Mouse (Mus musculus) MEL (cell line): ENCODE data around the gene Exoc6b. TPM values are rescaled to one million over a fixed set of nuclear protein-coding genes. Genes with fewer than 3 reads are reported as not detected.

ENCODE experiments used
- DNase-seq: peaks from one replicate; pipeline ENCODE4 v3.0.0; 2011; ENCODE audit warnings: low read depth, low spot score
- H3K27ac ChIP-seq: 2 replicates; pipeline ENCODE4 v1.5.1; 2012; ENCODE audit warnings: low read depth, mild to moderate bottlenecking, control low read depth, low read length, moderate library complexity; ENCODE audit not compliant: control insufficient read depth
- H3K27me3 ChIP-seq, 2 experiments: fragments of 150-350 bp in 1 of 2; sonication (generic) in 1 of 2; 2 replicates each; pipeline ENCODE4 v1.6.1; 2012; ENCODE audit warnings: low read length in 2 of 2, mild to moderate bottlenecking in 2 of 2, improper control_type of control experiment in 1 of 2, moderate library complexity in 1 of 2; ENCODE audit not compliant: insufficient read depth in 2 of 2, control insufficient read depth in 1 of 2
- H3K36me3 ChIP-seq, 2 experiments: 2 replicates each; pipeline ENCODE4 v1.6.1; 2012 to 2014; ENCODE audit warnings: low read length in 2 of 2, improper control_type of control experiment in 1 of 2, inconsistent platforms in 1 of 2, mild to moderate bottlenecking in 1 of 2; ENCODE audit not compliant: insufficient read depth in 2 of 2, control insufficient read depth in 1 of 2
- H3K4me1 ChIP-seq, 2 experiments: fragments of 150-350 bp in 1 of 2; sonication (generic) in 1 of 2; 2 replicates each; pipeline ENCODE4 v1.6.1; 2012; ENCODE audit warnings: low read length in 2 of 2, improper control_type of control experiment in 1 of 2, mild to moderate bottlenecking in 1 of 2; ENCODE audit not compliant: insufficient read depth in 2 of 2, control insufficient read depth in 1 of 2
- H3K4me3 ChIP-seq, 2 experiments: fragments of 150-350 bp in 1 of 2; sonication (generic) in 1 of 2; 2 replicates each; pipeline ENCODE4 v1.5.1; 2012; ENCODE audit warnings: low read depth in 2 of 2, low read length in 2 of 2, mild to moderate bottlenecking in 2 of 2, moderate library complexity in 2 of 2, control low read depth in 1 of 2, improper control_type of control experiment in 1 of 2; ENCODE audit not compliant: control insufficient read depth in 1 of 2, insufficient read depth in 1 of 2
- H3K79me2 ChIP-seq: 2 replicates; pipeline ENCODE4 v1.6.1; 2012; ENCODE audit warnings: mild to moderate bottlenecking, low read length, moderate library complexity; ENCODE audit not compliant: control insufficient read depth, poor library complexity, insufficient read depth
- H3K9ac ChIP-seq: 2 replicates; pipeline ENCODE4 v1.6.1; 2012; ENCODE audit warnings: low read depth, mild to moderate bottlenecking, control low read depth, low read length, moderate library complexity; ENCODE audit not compliant: control insufficient read depth, poor library complexity, severe bottlenecking
- H3K9me3 ChIP-seq: fragments of 150-350 bp; sonication (generic); replicated peaks from 2 replicates; pipeline ENCODE4 v1.6.1; 2012; ENCODE audit warnings: mild to moderate bottlenecking, low read length, improper control_type of control experiment, moderate library complexity; ENCODE audit not compliant: insufficient read depth
- E2F4 ChIP-seq: IDR thresholded peaks from 2 replicates; pipeline ENCODE4 v1.6.1; 2011; ENCODE audit warnings: low read depth, low read length, improper control_type of control experiment, borderline replicate concordance
- EP300 ChIP-seq, 2 experiments: IDR thresholded peaks; 2 replicates each; pipeline ENCODE4 v1.6.1; 2011; ENCODE audit warnings: improper control_type of control experiment in 2 of 2, low read length in 2 of 2, low read depth in 1 of 2, mild to moderate bottlenecking in 1 of 2
- HCFC1 ChIP-seq: IDR thresholded peaks from 2 replicates; pipeline ENCODE4 v1.6.1; 2012; ENCODE audit warnings: low read depth, mild to moderate bottlenecking, inconsistent platforms, low read length, improper control_type of control experiment, moderate library complexity
- JUND ChIP-seq: IDR thresholded peaks from 2 replicates; pipeline ENCODE4 v1.6.1; 2011; ENCODE audit warnings: low read depth, mild to moderate bottlenecking, improper control_type of control experiment, low read length
- MYC ChIP-seq: IDR thresholded peaks from 2 replicates; pipeline ENCODE4 v1.6.1; 2011; ENCODE audit warnings: low read depth, mild to moderate bottlenecking, low read length, improper control_type of control experiment, moderate library complexity
- POLR2A ChIP-seq, 2 experiments: IDR thresholded peaks; 2 replicates each; pipeline ENCODE4 v1.6.1; 2011 to 2012; ENCODE audit warnings: low read length in 2 of 2, mild to moderate bottlenecking in 2 of 2, control low read depth in 1 of 2, improper control_type of control experiment in 1 of 2, low read depth in 1 of 2, moderate library complexity in 1 of 2; ENCODE audit not compliant: control insufficient read depth in 1 of 2, insufficient read depth in 1 of 2, poor library complexity in 1 of 2
- POLR2AphosphoS2 ChIP-seq: IDR thresholded peaks from 2 replicates; pipeline ENCODE4 v1.6.1; 2011; ENCODE audit warnings: low read length, improper control_type of control experiment
- SIN3A ChIP-seq: IDR thresholded peaks from 2 replicates; pipeline ENCODE4 v1.6.1; 2012; ENCODE audit warnings: low read length, improper control_type of control experiment, inconsistent platforms
- SMC3 ChIP-seq: IDR thresholded peaks from 2 replicates; pipeline ENCODE4 v1.6.1; 2011; ENCODE audit warnings: low read depth, low read length, improper control_type of control experiment
- TAL1 ChIP-seq: IDR thresholded peaks from 2 replicates; pipeline ENCODE4 v1.6.1; 2012; ENCODE audit warnings: mild to moderate bottlenecking, inconsistent platforms, low read length, moderate library complexity, mixed read lengths
- TBP ChIP-seq: IDR thresholded peaks from 2 replicates; pipeline ENCODE4 v1.8.0; 2011; ENCODE audit warnings: low read depth, low read length, improper control_type of control experiment
- ZC3H11A ChIP-seq: IDR thresholded peaks from 2 replicates; pipeline ENCODE4 v1.6.1; 2012; ENCODE audit warnings: low read depth, mild to moderate bottlenecking, inconsistent platforms, low read length, improper control_type of control experiment
- ZKSCAN1 ChIP-seq: IDR thresholded peaks from 2 replicates; pipeline ENCODE4 v1.6.1; 2012; ENCODE audit warnings: low read depth, mild to moderate bottlenecking, inconsistent platforms, low read length, improper control_type of control experiment, moderate library complexity
- polyA plus RNA-seq, 2 experiments: library from polyadenylated mRNA; stranded (reverse) in 1 of 2; unstranded in 1 of 2; fragments of >175 nt in 1 of 2; fragments of >200 nt in 1 of 2; gene quantifications; 2 replicates each; pipeline versions ENCODE4 v1.2.1 to v1.2.4; 2012; ENCODE audit warnings: low replicate concordance in 2 of 2, low read depth in 1 of 2; ENCODE audit not compliant: insufficient read length in 2 of 2, insufficient read depth in 1 of 2, missing spikeins in 1 of 2
- total RNA-seq: library from RNA; depleted of rRNA; stranded (reverse); fragments of 300-350 nt; gene quantifications from 2 replicates; pipeline ENCODE4 v1.2.3, GENCODE M21; 2012; rRNA removed

Exoc6b gene
- total and polyA plus RNA-seq, 3 experiments: 3.4 to 6.5 TPM; not detected in 1

- no peak overlapping the region for H3K9ac ChIP-seq
- H3K27me3 ChIP-seq: peaks cover 0 to 1% of the 10 kb centered on the region in 2 experiments; a peak in 2 of 4 replicates
- H3K4me3 ChIP-seq: no peak overlapping the region
- H3K4me1 ChIP-seq: no peaks in the 10 kb centered on the region
- TF ChIP-seq TAL1 (no peak), TBP (no peak), EP300 (IDR thresholded peaks at IDR 0.05; ENCODE audit: low read depth in 1 of 2, low read length in 2 of 2) (no peak), JUND (no peak), MYC (no peak), POLR2A (IDR thresholded peaks at IDR 0.05; ENCODE audit: control insufficient read depth in 1 of 2, insufficient read depth in 1 of 2, low read depth in 1 of 2, low read length in 2 of 2, poor library complexity in 1 of 2) (no peak), SMC3 (no peak), ZKSCAN1 (no peak), E2F4 (no peak), SIN3A (no peak), POLR2AphosphoS2 (no peak), ZC3H11A (no peak), HCFC1 (no peak)
- no peaks in the 10 kb centered on the region for H3K36me3 ChIP-seq
- no peaks in the 10 kb centered on the region for H3K9me3 ChIP-seq
- H3K27ac ChIP-seq: no peak overlapping the region
- H3K79me2 ChIP-seq: no peaks in the 10 kb centered on the region
- no peak for DNase-seq
Measured at GRCm38 (mm10) chr6:84568880-84569279, 500.4 kb downstream of the Exoc6b start.

Other genes starting within 250 kb of the Exoc6b start
- 87.4 and 102 TPM in 2 replicates for gene Spr, start 68.3 kb upstream of the Exoc6b start, total RNA-seq
- 100 to 1,000 TPM in 1 of 2 experiments, not detected in 1; 103 TPM for gene Spr, start 68.3 kb upstream of the Exoc6b start, polyA plus RNA-seq
- gene Emx1, start 117.9 kb upstream of the Exoc6b start, total RNA-seq: not detected in 2 replicates
- not detected for gene Emx1, start 117.9 kb upstream of the Exoc6b start, polyA plus RNA-seq